Mouse (Mus musculus): ENCODE results near the gene Pgm1. TPM values are rescaled to one million over a fixed set of nuclear protein-coding genes. Genes with fewer than 3 reads are reported as not detected.
A peak's percentile ranks its signal among the peaks of the same experiment; 100 is the strongest.

Pgm1 gene
- total and polyA plus RNA-seq, 3 experiments: 6.7 to 28.6 TPM; not detected in 1

GRCm38 (mm10) chr4:99945011-99945410, 15.8 kb downstream of the Pgm1 start:
- no peaks in the 10 kb centered on the region for H3K4me1 ChIP-seq (ENCODE audit: control insufficient read depth in 1 of 2, insufficient read depth in 2 of 2, low read length in 2 of 2)
- H3K4me3 ChIP-seq (ENCODE audit: control insufficient read depth in 1 of 2, insufficient read depth in 1 of 2, low read depth in 2 of 2, low read length in 2 of 2): no peak overlapping the region
- no peak for TF ChIP-seq MXI1 (IDR thresholded peaks at IDR 0.05; ENCODE audit: low read depth, low read length)
- no peak for TF ChIP-seq TCF12 (IDR thresholded peaks at IDR 0.05; ENCODE audit: low read depth, low read length)
- TF ChIP-seq MYB (IDR thresholded peaks at IDR 0.05; ENCODE audit: low read depth, low read length): no peak
- no peak for TF ChIP-seq RCOR1 (IDR thresholded peaks at IDR 0.05; ENCODE audit: low read depth, low read length)
- TF ChIP-seq SIN3A (IDR thresholded peaks at IDR 0.05; ENCODE audit: low read length): no peak
- TF ChIP-seq ETS1 (IDR thresholded peaks at IDR 0.05; ENCODE audit: low read depth, low read length): no peak
- TF ChIP-seq MYC (IDR thresholded peaks at IDR 0.05; ENCODE audit: low read depth, low read length): no peak
- no peak for TF ChIP-seq ZMIZ1 (IDR thresholded peaks at IDR 0.05; ENCODE audit: low read depth, low read length)
- no peak for TF ChIP-seq POLR2A (IDR thresholded peaks at IDR 0.05; ENCODE audit: control insufficient read depth in 1 of 2, insufficient read depth in 1 of 2, low read depth in 1 of 2, low read length in 2 of 2, poor library complexity in 1 of 2)
- no peaks in the 10 kb centered on the region for H3K79me2 ChIP-seq (ENCODE audit: control insufficient read depth, insufficient read depth, low read length, poor library complexity)
- DNase-seq (ENCODE audit: low read depth, low spot score): no peak
- no peaks in the 10 kb centered on the region for H3K27me3 ChIP-seq (ENCODE audit: control insufficient read depth in 1 of 2, insufficient read depth in 2 of 2, low read length in 2 of 2)
- no peak overlapping the region for H3K27ac ChIP-seq (ENCODE audit: control insufficient read depth, low read depth, low read length)
- no peaks in the 10 kb centered on the region; a peak in 1 of 4 replicates for H3K36me3 ChIP-seq (ENCODE audit: control insufficient read depth in 1 of 2, insufficient read depth in 2 of 2, low read length in 2 of 2)
- H3K9me3 ChIP-seq (replicated peaks; ENCODE audit: insufficient read depth, low read length): no peaks in the 10 kb centered on the region
- no peak overlapping the region for H3K9ac ChIP-seq (ENCODE audit: control insufficient read depth, low read depth, low read length, poor library complexity, severe bottlenecking)

GRCm38 (mm10) chr4:99946516-99946915, 17.3 kb downstream of the Pgm1 start:
- Histone ChIP-seq H3K4me1 (ENCODE audit: control insufficient read depth in 1 of 2, insufficient read depth in 2 of 2, low read length in 2 of 2) (no peaks in the 10 kb centered on the region), H3K36me3 (ENCODE audit: control insufficient read depth in 1 of 2, insufficient read depth in 2 of 2, low read length in 2 of 2) (no peaks in the 10 kb centered on the region; a peak in 1 of 4 replicates), H3K27ac (ENCODE audit: control insufficient read depth, low read depth, low read length) (no peak overlapping the region), H3K79me2 (ENCODE audit: control insufficient read depth, insufficient read depth, low read length, poor library complexity) (no peaks in the 10 kb centered on the region), H3K4me3 (ENCODE audit: control insufficient read depth in 1 of 2, insufficient read depth in 1 of 2, low read depth in 2 of 2, low read length in 2 of 2) (no peak overlapping the region), H3K9me3 (replicated peaks; ENCODE audit: insufficient read depth, low read length) (no peaks in the 10 kb centered on the region), H3K27me3 (ENCODE audit: control insufficient read depth in 1 of 2, insufficient read depth in 2 of 2, low read length in 2 of 2) (no peaks in the 10 kb centered on the region), H3K9ac (ENCODE audit: control insufficient read depth, low read depth, low read length, poor library complexity, severe bottlenecking) (no peak overlapping the region)
- TF ChIP-seq ZKSCAN1 (IDR thresholded peaks at IDR 0.05; ENCODE audit: low read depth, low read length): no peak
- TF ChIP-seq EP300 (IDR thresholded peaks at IDR 0.05; ENCODE audit: low read depth in 1 of 2, low read length in 2 of 2): no peak
- TF ChIP-seq RCOR1 (IDR thresholded peaks at IDR 0.05; ENCODE audit: low read depth, low read length): no peak
- no peak for TF ChIP-seq JUND (IDR thresholded peaks at IDR 0.05; ENCODE audit: low read depth, low read length)
- TF ChIP-seq MYB (IDR thresholded peaks at IDR 0.05; ENCODE audit: low read depth, low read length): no peak
- TF ChIP-seq E2F4 (IDR thresholded peaks at IDR 0.05; ENCODE audit: borderline replicate concordance, low read depth, low read length): no peak
- TF ChIP-seq BHLHE40 (IDR thresholded peaks at IDR 0.05; ENCODE audit: borderline replicate concordance, low read depth, low read length): no peak
- TF ChIP-seq NRF1 (IDR thresholded peaks at IDR 0.05; ENCODE audit: insufficient read depth, low read depth, low read length, poor library complexity, severe bottlenecking): no peak
- no peak for DNase-seq (ENCODE audit: low read depth, low spot score)

GRCm38 (mm10) chr4:99947192-99947591, 18.0 kb downstream of the Pgm1 start:
- Histone ChIP-seq H3K9me3 (replicated peaks; ENCODE audit: insufficient read depth, low read length) (no peaks in the 10 kb centered on the region), H3K79me2 (ENCODE audit: control insufficient read depth, insufficient read depth, low read length, poor library complexity) (no peaks in the 10 kb centered on the region; the same call in 1 of the 2 replicates), H3K27me3 (ENCODE audit: control insufficient read depth in 1 of 2, insufficient read depth in 2 of 2, low read length in 2 of 2) (no peaks in the 10 kb centered on the region), H3K4me3 (ENCODE audit: control insufficient read depth in 1 of 2, insufficient read depth in 1 of 2, low read depth in 2 of 2, low read length in 2 of 2) (no peak overlapping the region), H3K27ac (ENCODE audit: control insufficient read depth, low read depth, low read length) (no peak overlapping the region), H3K36me3 (ENCODE audit: control insufficient read depth in 1 of 2, insufficient read depth in 2 of 2, low read length in 2 of 2) (no peaks in the 10 kb centered on the region; a peak in 1 of 4 replicates), H3K9ac (ENCODE audit: control insufficient read depth, low read depth, low read length, poor library complexity, severe bottlenecking) (no peak overlapping the region), H3K4me1 (ENCODE audit: control insufficient read depth in 1 of 2, insufficient read depth in 2 of 2, low read length in 2 of 2) (no peaks in the 10 kb centered on the region)
- DNase-seq (ENCODE audit: low read depth, low spot score): peak; percentile 54
- TF ChIP-seq POLR2AphosphoS2 (IDR thresholded peaks at IDR 0.05; ENCODE audit: low read length) (no peak), ZNF384 (IDR thresholded peaks at IDR 0.05; ENCODE audit: low read depth, low read length) (no peak), MXI1 (IDR thresholded peaks at IDR 0.05; ENCODE audit: low read depth, low read length) (no peak), RAD21 (IDR thresholded peaks at IDR 0.05; ENCODE audit: low read depth, low read length) (peak; percentile 73), ZC3H11A (IDR thresholded peaks at IDR 0.05; ENCODE audit: low read depth, low read length) (0 out of 2 replicates have a peak, but pooled peaks have one; percentile 37), GATA1 (IDR thresholded peaks at IDR 0.05; ENCODE audit: low read depth, low read length) (0 out of 2 replicates have a peak, but pooled peaks have one; percentile 4), SMC3 (IDR thresholded peaks at IDR 0.05; ENCODE audit: low read depth, low read length) (peak; percentile 62), EP300 (IDR thresholded peaks at IDR 0.05; ENCODE audit: low read depth in 1 of 2, low read length in 2 of 2) (no peak), BHLHE40 (IDR thresholded peaks at IDR 0.05; ENCODE audit: borderline replicate concordance, low read depth, low read length) (no peak), CTCF (IDR thresholded peaks at IDR 0.05 in 2 of 3, conservative IDR thresholded peaks at IDR 0.05 in 1 of 3; ENCODE audit: control insufficient read depth in 1 of 3, insufficient read depth in 1 of 3, low read depth in 2 of 3, low read length in 3 of 3, poor library complexity in 1 of 3, severe bottlenecking in 1 of 3) (peak in 2 of 3 experiments; percentile 17 to 60; a peak in 3 of 6 replicates)
